Mouse (Mus musculus) liver, adult (tissue): Measurements from ENCODE around the gene Lkaaear1.
A peak's percentile ranks its signal among the peaks of the same experiment; 100 is the strongest.

Experiments
- GATA4 ChIP-seq: IDR thresholded peaks from 2 replicates; pipeline ENCODE4 v1.6.1; 2014; ENCODE audit warnings: mild to moderate bottlenecking, low read length; ENCODE audit not compliant: insufficient replicate concordance

Lkaaear1 gene

GRCm38 (mm10) chr2:181673501-181673900 is 24.7 kb downstream of the Lkaaear1 start:
- no peak for TF ChIP-seq GATA4

- no peak for TF ChIP-seq GATA4
These were observed 26.3 kb downstream of the Lkaaear1 start for GRCm38 (mm10) chr2:181671984-181672383.

GRCm38 (mm10) chr2:181671326-181671725 is 26.9 kb downstream of the Lkaaear1 start, which contains the start of gene Sox18:
TSS of gene Sox18 (minus strand) at chr2:181671640.
- TF ChIP-seq GATA4, result peak; percentile 76; the same call in 1 of the 2 replicates

- no peak for TF ChIP-seq GATA4
These were observed 27.3 kb downstream of the Lkaaear1 start for GRCm38 (mm10) chr2:181670913-181671311.

- TF ChIP-seq GATA4, result no peak
These were observed 27.8 kb downstream of the Lkaaear1 start for GRCm38 (mm10) chr2:181670285-181670912.

GRCm38 (mm10) chr2:181663298-181663630 is 35.0 kb downstream of the Lkaaear1 start:
- peak; percentile 95; the same call in 1 of the 2 replicates for TF ChIP-seq GATA4

GRCm38 (mm10) chr2:181662620-181663297 is 35.5 kb downstream of the Lkaaear1 start:
- TF ChIP-seq GATA4, result no peak

- TF ChIP-seq GATA4, result peak; percentile 47; the same call in 1 of the 2 replicates
These were observed 38.6 kb downstream of the Lkaaear1 start for GRCm38 (mm10) chr2:181659609-181660055.

- no peak for TF ChIP-seq GATA4
These were observed 39.2 kb downstream of the Lkaaear1 start for GRCm38 (mm10) chr2:181658930-181659555.

- no peak for TF ChIP-seq GATA4
These were observed 39.7 kb downstream of the Lkaaear1 start for GRCm38 (mm10) chr2:181658528-181658927.

- TF ChIP-seq GATA4, result no peak
These were observed 40.8 kb downstream of the Lkaaear1 start for GRCm38 (mm10) chr2:181657441-181657840.

- TF ChIP-seq GATA4, result no peak
These were observed 41.5 kb downstream of the Lkaaear1 start, which contains the start of gene Gm29797 for GRCm38 (mm10) chr2:181656734-181657133. TSS of gene Gm29797 (plus strand) at chr2:181657034.

GRCm38 (mm10) chr2:181653523-181653922 is 44.7 kb downstream of the Lkaaear1 start:
- TF ChIP-seq GATA4, result no peak

GRCm38 (mm10) chr2:181653065-181653464 is 45.2 kb downstream of the Lkaaear1 start:
- TF ChIP-seq GATA4, result no peak

GRCm38 (mm10) chr2:181648926-181649325 is 49.3 kb downstream of the Lkaaear1 start:
- no peak for TF ChIP-seq GATA4
